Mouse (Mus musculus) adrenal gland (tissue): ENCODE results near the gene Zranb1.

Experiments
- intact Hi-C: fragments of 180-260 bp; cut with DNase I; formaldehyde crosslinking; loops from one replicate; pipeline ENCODE4 v1.15.1; 2025

The Zranb1 gene

DNA sequence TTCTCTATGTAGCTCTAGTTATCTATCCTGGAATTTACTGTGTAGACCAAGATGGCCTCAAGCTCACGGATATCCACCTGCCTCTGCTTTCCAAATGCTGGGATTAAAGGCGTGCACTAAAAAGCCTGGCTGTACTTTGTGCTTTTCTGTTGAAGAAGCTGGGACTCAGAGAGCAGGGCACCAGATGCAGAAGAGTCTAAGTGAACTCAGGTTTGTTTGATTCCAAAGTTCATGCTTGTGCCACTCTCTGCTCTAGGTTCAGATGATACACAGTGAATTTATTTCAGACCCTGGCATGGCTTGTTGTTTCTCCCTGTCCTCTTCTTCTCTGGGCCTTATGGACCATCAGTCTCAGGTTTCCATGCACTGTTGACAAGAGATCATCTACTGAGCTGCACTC is 5.7 kb upstream of the Zranb1 start:
- intact Hi-C loops: no loop called here

DNA sequence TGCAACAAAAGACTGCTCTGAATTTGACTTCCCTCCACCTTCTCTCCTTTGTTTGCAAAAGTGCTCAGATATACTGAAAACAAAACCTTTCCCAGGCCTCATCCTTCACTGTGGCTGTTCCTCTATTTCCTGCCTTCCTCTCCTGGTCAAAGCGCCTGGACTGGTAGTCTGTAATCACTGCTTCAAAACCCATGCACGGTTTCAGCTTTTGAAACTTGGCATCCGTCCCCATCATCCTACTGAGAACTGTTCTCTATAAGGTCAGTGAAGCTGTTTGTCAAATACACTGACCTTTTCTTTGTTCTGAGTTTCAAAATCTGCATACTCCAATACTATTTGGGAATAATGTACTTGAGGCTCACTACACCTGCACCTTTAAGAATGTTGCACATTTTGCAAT is 3.7 kb upstream of the Zranb1 start:
- intact Hi-C loops: no loop called here

DNA sequence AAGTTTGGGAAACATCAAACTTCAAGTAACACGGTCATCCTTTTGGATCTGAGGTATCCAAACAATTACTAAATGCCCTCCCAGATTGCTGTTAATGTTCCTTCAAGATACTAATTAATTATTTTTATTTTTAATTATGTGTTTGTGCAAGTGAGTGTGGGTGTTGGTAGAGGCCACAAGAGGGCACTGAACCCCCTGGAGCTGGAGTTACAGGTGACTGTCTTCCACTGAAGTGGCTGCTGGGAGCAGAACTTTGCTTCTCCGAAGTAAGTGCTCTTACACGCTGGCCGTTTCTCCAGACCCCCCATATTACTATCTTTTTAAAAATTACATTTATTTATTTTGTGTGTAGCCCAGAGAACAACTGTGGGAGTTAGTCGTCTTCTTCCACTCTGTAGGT is 887 bp upstream of the Zranb1 start:
- intact Hi-C loops: loop anchor here (10.0 kb wide), 1 partner anchor 65 kb away; no protein-coding TSS in a partner anchor

DNA sequence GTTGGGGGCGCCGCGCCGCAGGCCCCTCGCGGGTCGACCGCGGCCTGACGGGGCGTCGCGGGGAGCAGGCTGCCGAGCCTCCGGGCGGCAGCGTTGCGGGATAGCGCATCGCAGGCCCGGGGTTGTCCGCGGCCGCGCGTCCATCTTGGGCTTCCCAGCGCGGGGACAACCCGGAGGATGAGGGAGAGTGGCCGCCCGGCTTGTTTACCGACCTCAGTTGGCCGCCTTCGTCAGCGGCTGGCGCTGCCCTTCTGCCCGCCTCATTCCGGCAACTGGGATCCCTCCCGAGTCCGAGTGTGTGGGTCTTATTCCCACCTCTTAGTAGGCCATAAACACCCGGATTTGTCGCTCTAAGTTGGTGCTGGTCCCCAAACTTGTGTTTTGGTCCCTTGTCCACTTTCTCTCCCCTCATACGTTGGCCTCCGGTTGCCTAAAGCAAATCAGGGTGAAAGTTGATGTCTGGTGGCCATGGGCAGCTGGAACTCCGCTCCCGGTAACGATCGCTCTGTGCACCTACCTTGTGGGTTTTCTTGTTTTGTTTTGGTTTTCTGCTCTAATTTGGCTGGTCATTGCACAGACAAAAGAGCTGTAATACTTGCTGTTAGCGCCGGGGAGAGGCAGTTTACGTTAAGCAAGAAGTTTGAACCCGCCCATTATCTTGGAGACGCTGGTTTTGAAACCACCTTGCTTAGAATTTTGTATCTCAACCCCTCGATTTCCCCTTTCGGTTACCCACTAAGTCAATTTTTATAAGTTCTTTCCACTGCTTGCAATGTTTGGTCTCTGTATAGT is 814 bp downstream of the Zranb1 start:
- intact Hi-C loops: loop anchor here (10.0 kb wide), 1 partner anchor 63 kb away; no protein-coding TSS in a partner anchor

DNA sequence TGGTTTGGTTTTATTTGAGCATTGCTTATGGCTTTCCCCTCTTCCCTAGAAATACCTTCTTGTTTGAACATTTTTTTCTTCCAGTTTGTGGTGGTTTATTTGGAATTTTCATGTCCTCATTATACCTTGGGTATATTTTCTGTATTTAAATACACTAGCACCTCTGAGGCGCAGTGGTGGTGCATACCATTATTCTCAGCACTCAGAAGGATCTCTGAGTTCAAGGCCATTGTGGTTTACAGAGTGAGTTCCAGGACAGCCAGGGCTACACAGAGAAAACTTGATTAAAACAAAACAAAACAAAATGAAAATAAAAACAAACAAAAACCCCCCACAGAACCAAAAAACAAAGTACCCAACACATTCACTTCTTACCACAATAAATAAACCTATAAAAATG is 2.4 kb downstream of the Zranb1 start:
- intact Hi-C loops: loop anchor here (10.0 kb wide), 1 partner anchor 61 kb away; no protein-coding TSS in a partner anchor

DNA sequence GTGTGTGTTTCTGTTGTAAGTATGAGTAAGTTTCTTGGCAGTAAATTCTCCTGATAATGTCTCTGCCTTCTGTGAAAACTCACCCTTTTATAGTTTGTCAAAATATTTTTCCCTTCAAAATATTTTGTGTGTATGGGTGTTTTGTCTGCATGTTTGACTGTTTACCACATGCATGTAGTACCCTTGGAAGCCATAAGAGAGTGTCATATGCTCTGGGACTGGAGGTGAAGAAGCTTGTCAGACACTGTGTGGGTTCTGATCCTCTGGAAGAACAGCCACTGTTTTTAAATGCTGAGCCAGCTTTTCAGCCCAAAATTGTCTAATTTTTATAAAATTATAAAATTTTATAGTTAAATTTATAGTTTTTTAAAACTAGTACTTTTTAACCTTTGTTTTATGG is 3.8 kb downstream of the Zranb1 start:
- intact Hi-C loops: loop anchor here (5.0 to 10.0 kb wide), 2 partner anchors 38 to 60 kb away; no protein-coding TSS in a partner anchor

DNA sequence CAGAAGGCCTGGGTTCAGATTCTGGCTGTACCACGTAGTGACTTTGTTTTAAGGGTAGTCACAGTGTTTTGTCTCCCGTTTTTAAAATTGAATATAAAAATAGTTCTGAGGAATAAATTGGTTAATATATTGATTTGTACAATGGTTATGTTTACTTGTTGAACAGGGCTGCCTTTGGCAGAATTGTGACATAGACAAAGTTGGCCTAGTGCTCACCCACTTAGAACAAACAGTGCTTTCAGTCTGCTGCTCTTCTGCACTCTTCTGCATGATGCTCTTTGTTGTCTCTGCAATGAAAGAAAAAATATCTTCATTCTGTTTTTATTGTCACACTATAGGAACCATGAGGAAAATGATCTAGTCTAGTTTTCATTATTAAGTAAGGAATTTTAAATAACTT is 8.2 kb downstream of the Zranb1 start:
- intact Hi-C loops: loop anchor here (5.0 to 10.0 kb wide), 2 partner anchors 33 to 56 kb away; no protein-coding TSS in a partner anchor

DNA sequence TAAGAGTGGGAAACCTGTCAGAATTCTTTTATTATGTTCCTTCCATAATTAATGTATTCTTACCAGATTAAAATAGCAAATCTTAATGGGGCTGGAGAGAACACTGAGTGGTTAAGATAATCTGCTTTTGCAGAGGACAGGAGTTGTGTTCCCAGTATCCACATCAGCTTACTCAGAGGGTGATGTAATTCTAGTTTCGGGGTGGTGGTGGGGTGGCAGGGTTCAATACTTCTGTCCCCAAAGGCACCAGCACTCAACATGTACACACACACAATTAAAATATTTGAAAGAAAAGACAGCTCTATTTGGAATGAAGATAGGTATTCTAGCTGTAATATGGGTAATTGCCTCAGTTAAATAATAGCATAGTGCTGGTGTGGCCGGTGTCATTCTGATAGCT is 9.6 kb downstream of the Zranb1 start:
- intact Hi-C loops: no loop called here

DNA sequence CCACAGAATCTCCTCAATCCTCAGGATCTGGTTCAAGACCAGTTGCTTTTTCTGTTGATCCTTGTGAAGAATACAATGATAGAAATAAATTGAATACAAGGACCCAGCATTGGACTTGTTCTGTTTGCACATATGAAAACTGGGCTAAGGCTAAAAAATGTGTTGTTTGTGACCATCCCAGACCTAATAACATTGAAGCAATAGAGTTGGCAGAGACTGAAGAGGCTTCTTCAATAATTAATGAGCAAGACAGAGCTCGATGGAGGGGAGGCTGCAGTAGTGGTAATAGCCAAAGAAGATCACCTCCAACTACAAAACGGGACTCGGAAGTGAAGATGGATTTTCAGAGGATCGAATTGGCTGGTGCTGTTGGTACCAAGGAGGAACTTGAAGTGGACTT is 19.0 kb downstream of the Zranb1 start:
- intact Hi-C loops: no loop called here

DNA sequence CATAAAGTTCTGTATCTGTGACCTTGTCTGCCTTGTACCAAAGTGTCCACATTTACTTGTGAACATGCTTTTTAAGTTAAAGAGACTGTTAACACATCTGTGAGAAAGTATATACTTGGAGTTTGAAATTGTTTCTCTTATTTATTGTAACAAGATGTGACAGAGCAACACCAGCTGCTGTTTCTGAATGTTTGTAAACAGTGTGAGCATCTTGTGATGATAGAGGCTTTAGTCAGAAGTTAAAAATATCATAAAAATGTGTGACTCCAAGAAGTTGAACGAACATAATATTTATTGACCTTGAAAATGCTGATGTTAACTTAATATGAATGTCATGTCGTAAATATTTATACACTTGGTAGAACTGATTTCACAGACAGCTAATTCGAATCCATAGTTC is 19.7 kb downstream of the Zranb1 start:
- intact Hi-C loops: no loop called here

DNA sequence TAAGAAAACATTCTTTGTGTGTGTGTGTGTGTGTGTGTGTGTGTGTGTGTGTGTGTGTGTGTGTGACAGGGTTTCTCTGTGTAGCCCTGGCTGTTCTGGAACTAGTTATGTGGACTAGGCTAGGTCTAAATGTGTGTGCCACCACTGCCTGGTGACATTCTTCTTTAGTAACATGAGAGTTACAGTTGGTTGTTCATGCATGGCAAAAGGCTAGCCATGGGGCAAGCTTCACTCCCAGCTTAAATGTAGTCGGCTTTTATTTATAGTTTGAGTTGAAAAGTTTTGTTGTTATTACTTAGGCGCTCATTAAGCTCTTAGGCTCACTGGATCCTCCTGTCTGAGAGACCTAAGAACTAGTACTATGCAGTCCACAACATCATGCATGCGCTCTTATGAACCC is 33.5 kb downstream of the Zranb1 start:
- intact Hi-C loops: no loop called here

DNA sequence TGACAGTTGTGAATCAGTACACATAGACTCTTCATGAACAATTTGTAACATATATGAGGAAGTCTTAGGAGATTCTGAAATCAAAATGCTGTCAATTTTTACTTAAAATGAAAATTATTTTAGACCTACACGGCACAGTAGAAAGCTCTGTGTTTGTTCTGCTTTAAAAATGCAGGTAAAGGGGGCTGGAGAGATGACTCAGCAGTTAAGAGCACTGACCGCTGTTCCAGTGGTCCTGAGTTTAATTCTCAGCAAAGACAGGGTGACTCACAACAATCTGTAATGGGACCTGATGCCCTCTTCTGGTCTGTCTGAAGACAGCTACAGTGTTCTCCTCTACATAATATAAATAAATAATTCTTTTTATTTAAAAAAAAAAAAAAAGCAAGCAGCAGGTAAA is 34.8 kb downstream of the Zranb1 start:
- intact Hi-C loops: no loop called here

DNA sequence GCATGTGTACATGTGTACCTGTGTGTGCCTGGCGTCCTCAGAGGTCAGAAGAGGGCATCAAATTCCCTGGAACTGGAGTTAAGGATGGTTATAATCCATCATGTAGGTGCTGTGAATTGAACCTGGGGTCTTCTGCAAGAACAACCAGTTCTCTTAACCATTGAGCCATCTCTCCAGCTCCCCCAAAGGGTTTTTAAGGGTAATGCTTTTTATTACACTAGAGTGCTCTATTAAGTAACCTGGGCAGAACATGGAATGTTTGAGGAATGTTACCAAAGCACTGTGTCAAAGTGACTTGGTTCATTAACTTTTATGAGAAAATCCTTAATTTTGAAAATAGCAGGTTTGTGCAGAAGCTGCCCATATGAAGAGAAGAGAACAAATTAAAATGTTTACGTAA is 41.1 kb downstream of the Zranb1 start:
- intact Hi-C loops: loop anchor here (5.0 kb wide), 1 partner anchor 35 kb away; no protein-coding TSS in a partner anchor

DNA sequence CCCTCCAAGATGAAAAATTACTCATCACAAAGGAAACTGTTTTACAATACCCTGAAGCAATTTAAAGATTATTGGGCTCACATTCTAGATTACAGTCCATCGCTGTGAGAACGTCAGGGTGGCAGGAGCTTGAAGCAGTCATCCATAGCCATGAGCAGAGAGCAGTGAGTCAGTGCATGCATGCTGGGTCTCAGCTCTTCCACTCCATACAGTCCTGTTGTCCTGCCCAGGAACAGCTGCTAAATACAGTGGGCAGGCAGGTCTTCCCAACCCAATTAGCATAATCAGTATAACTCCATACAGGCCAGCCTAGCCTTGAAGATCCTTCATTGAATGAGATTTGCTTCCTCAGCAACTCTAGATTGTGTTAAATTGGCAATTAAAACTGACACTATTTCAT is 45.1 kb downstream of the Zranb1 start:
- intact Hi-C loops: no loop called here

DNA sequence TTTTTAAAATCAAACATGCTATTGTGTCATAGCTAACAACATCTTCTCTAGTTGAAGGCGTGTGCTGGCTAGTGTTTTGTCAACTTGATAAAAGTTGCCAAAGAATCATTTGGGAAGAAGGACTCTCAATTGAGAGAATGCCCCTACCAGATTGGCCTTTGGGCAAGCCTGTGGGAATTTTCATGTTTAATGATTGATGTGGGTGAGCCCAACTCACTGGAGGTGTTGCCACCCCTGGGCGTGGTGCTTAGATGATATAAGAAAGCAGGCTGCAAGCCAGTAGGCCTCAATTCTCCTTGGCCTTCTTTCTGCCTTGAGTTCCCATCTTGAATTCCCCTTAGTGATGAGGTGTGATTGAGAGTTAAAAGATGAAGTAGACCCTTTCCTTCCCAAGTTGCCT is 47.0 kb downstream of the Zranb1 start:
- intact Hi-C loops: no loop called here

DNA sequence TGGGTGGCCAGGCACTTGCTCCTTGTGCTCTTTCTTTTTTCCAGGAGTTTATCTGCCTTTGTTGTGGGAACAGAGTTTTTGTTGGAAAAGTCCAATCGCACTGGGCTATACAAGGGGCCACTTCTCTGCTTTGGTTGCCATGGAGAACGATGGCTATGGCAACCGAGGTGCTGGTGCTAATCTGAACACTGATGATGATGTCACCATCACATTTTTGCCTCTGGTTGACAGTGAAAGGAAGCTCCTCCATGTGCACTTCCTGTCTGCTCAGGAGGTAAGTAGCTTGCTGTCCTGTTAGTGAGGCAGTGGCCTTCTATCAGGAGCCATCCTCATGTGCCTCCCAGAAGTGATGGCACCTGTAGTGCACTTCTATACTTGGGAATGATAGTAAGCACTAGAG is 51.7 kb downstream of the Zranb1 start:
- intact Hi-C loops: no loop called here

DNA sequence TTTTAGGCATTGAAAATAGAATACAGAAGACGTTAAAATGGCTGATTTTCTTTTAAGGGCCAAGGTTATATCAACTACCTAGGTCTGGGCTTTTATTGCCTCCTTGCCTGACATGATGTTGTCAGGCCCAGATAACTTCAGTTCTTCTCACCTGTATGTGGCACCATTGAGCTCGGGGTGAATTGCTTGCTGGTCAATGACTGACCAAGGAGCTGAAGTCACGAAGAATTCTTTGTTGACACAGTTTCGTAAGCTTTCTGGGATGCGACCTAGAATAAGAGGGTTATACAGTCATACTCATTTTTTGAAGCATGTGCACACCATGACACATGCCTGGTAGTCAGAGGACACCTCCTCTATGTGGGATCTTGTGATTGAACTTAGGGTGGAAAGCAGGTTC is 58.9 kb downstream of the Zranb1 start:
- intact Hi-C loops: loop anchor here (10.0 kb wide), 1 partner anchor 55 kb away; the partner anchor contains the start of gene Zranb1

DNA sequence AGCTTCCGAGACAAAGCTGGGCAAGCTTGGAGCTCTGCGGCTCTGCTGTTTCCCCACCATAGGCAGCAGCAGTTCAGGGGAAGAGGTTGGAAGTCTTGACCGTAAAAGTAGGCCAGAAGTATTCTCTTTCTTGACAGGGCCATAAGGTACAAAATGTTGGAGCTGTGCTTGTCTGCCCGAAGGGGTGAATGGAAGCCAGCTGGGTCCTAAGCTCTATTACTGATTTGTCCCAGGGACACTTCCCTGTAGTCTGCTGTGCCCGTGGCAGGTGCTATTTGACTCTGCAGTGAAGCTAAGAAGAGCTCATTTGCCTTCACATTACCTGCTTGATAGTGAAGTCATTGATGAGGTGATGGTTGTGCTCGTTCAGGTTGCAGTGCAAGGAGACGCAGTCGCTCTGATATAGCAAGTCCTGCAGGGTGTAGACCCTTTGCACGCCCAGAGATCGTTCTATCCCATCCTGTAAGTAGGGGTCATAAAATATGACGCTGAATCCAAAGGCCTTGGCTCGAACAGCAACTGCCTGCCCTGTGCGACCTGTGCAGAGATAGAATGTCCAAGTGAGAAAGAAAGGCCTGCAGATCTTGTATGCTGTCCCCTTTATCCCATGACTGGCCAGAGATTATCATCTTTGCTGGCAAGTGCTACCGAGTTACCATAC is 60.4 kb downstream of the Zranb1 start:
- intact Hi-C loops: loop anchor here (10.0 kb wide), 1 partner anchor 57 kb away; the partner anchor contains the start of gene Zranb1

DNA sequence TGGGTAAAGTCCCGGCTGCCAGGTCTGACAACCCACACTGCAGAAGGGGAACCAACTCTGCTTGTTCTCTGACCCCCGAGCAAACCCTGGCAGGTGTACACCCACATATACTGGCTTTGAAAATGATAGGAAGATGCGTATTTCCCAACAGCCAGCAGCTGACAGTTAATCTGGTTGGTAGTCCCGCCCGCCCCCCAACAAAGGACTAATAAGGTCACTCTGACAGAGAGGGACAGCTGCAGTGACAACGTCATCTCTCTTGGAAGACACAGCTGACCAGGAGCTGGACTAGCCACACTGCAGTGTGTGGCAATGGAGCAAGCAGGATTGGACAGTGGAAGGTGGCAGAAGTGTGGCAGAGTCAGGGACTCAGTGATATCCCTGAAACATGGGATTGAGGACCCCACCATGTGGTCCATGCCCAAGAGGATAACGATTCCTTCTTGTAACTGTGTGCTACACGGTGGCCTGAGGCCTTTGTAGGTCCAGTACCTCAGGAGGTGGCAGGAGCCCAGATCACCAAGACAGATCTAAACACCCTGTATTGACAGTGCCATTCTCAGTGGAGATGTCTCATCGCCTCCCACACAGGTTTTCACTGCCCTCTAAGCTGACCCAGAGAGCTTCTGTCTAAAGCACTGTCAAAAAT is 62.1 kb downstream of the Zranb1 start:
- intact Hi-C loops: loop anchor here (10.0 kb wide), 1 partner anchor 58 kb away; the partner anchor contains the start of gene Zranb1

DNA sequence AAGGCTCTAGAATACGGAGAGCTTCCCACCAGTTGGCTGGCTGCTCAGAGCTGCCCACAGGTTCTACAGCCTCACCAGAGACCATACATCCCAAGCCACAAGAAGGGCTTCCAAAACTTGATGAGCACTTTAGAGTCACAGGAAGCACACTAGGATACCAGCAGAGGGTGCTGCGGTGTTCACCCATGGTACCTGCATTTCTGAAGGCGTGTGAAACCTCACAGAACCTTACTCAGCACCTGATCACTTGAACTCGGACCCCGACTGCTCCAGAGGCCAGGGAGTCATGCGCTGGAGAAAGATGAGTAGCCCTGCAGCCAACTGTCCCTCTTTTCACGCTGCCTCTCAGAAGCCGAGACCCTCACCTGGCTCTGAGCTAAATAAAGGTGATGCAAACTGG is 63.2 kb downstream of the Zranb1 start:
- intact Hi-C loops: loop anchor here (10.0 kb wide), 1 partner anchor 59 kb away; the partner anchor contains the start of gene Zranb1

DNA sequence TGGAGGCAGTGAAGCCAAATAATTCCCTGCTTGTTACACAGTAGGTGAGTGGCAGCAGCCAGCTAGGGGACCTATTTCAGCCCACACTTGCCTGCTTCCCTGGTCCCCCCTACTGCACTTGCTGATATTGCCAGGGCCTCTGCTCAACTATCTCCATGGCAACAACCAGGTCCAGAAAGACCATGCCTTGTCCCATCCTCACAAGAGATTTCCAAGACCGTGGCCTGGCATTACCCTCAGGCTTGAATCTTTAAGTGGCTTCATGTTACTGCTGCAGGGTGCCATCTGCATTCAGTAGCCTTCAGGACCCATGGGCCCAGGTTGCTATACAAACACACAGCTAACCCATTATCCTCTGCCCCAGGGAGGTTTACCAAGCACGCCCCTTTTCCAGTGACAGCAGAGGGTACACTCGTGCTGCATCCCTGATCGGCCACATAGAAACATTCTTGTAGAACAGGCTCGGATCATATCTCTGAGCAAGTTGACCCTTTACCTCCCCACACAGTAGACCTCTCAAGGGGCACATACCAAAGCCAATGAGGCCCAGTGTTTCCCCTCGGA is 63.8 kb downstream of the Zranb1 start:
- intact Hi-C loops: loop anchor here (10.0 kb wide), 1 partner anchor 60 kb away; the partner anchor contains the start of gene Zranb1
